Mouse (Mus musculus): ENCODE data around the gene Rabggta. TPM values are rescaled to one million over a fixed set of nuclear protein-coding genes. Genes with fewer than 3 reads are reported as not detected.

The Rabggta gene
- 10 to 100 TPM; 57.8 to 79.6 TPM for polyA plus RNA-seq (2017; shearing (Covaris generic))

DNA sequence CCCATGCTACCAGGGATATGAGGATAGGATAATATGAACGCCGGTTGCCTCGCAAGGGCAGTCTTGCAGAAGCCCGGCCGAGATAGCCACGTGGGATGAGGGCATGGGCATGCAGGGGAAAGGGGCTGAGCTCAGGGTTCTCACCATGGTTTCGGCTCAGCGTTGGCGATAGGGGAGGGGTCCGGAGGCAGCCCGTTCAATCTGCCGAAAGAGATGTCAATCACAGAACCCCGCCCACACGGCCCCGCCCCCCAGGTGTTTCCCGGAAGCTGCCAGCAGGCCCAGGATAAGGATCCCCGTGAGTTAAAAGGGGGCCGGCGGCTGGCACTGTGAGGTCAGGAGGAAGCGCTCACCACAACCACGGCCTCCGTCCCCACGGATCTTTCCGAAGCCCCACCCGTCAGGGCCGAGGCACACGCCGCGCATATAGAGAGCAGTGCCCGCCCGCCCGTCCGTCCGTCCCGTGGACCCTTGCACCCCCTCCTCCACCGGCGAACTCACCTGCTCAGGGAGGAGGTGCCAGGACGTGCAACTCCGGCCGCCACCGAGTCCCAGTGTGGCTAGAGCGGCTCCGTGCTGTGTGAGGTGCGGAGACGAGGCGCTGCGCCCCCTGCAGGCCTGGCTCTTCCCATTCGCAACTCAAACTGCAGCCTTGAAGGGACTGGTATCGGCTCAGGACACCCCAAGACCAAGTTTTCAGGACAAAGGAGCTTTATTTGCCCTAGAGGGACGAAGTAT lies at the start of gene Rabggta:
Rabggta (minus strand) TSS at position 564 of the 738 bp plus-strand sequence.

GRCm38 (mm10) chr14:55765696-55766095 lies 43.6 kb upstream of the Rabggta start, which contains the start of gene Ltb4r1:
Gene Ltb4r1, plus strand, starts transcription at chr14:55765962.

GRCm38 (mm10) chr14:55761163-55761562 lies 39.1 kb upstream of the Rabggta start, which contains the start of gene Ltb4r2:
Gene Ltb4r2, plus strand, starts transcription at chr14:55761428.

DNA sequence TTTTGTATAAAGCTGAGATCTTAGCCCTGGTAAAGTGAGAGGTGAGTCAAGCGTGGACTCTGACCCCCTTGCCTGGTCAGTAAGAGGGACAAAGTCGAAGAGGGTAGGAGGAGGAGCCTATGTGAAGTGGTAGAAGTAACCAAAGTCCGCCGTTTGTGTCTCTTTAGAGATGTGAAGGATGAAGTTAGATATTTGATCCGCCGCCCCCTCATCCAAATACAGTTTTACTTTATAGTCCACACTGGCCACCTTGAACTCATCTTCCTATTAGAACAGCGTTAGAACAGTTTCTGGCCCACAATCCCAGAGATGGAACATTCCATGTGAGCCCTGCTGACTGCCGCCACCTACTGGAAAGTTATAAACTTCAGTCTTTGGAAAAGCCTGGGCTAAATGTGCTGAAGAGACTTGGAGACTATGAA lies 36.3 kb upstream of the Rabggta start, which contains the start of gene Cideb:
Cideb (minus strand) TSS at position 96 of the 422 bp plus-strand sequence.

GRCm38 (mm10) chr14:55745180-55745860 lies 23.3 kb upstream of the Rabggta start, which contains the start of the genes Dhrs1 and Nop9:
Gene Dhrs1, minus strand, starts transcription at chr14:55745690.
Gene Nop9, plus strand, starts transcription at chr14:55745693.

DNA sequence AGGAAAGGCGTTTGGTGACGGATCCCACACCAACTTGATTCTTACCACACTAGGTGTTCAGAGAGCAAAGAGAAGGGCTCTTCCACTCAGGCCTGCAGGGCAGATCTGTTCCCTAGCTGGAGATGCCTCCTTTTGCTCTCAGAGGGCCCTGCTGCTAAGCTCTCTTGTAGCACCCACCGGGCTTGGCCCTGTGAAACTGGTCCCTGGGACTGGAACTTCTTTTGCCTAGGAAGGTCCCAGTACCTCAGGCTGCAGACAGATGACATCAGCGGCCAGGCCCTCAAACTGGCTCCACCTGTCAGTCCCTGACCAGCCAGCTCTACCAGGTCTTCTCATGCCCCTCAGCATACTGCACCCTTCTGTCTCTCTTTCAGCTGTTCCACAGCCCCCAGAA lies 8.3 kb downstream of the Rabggta start, which contains the start of gene Tgm1:
Tgm1 (minus strand) TSS at position 198 of the 394 bp plus-strand sequence.

GRCm38 (mm10) chr14:55681160-55682117 lies 40.6 kb downstream of the Rabggta start, which contains the start of gene Tinf2:
Gene Tinf2, minus strand, starts transcription at chr14:55681820.

GRCm38 (mm10) chr14:55671833-55672740 lies 50.0 kb downstream of the Rabggta start, which contains the start of the genes Gmpr2 and Nedd8:
Gene Gmpr2, plus strand, starts transcription at chr14:55671941.
Gene Nedd8, minus strand, starts transcription at chr14:55672124.

Other genes with a start within 250 kb of the Rabggta start
- 10 to 100 TPM; 46.9 to 50.3 TPM for gene Dhrs4, start 243.5 kb downstream of the Rabggta start, polyA plus RNA-seq (2017; shearing (Covaris generic))
- gene Carmil3, start 231.6 kb downstream of the Rabggta start, polyA plus RNA-seq (2017; shearing (Covaris generic)) = 1 to 10 TPM in 1 of 2 experiments, under 1 TPM in 1; 0.97 to 1.0 TPM
- gene Cpne6, start 211.8 kb downstream of the Rabggta start, polyA plus RNA-seq (2017; shearing (Covaris generic)) = under 1 TPM in 1 of 2 experiments, not detected in 1; 0.75 TPM
- under 1 TPM; 0.11 to 0.16 TPM for gene Nrl, start 197.3 kb downstream of the Rabggta start, polyA plus RNA-seq (2017; shearing (Covaris generic))
- gene Pck2, start 182.0 kb downstream of the Rabggta start, polyA plus RNA-seq (2017; shearing (Covaris generic)) = 10 to 100 TPM in 1 of 2 experiments, 1 to 10 TPM in 1; 9.6 to 27.7 TPM
- 100 to 1,000 TPM; 127 to 137 TPM for gene Dcaf11, start 162.3 kb downstream of the Rabggta start, polyA plus RNA-seq (2017; shearing (Covaris generic))
- 1 to 10 TPM; 2.3 to 5.0 TPM for gene A730061H03Rik, start 161.9 kb downstream of the Rabggta start, polyA plus RNA-seq (2017; shearing (Covaris generic))
- gene Fitm1, start 146.6 kb downstream of the Rabggta start, polyA plus RNA-seq (2017; shearing (Covaris generic)) = not detected
- gene Psme1, start 144.1 kb downstream of the Rabggta start, polyA plus RNA-seq (2017; shearing (Covaris generic)) = 1,000 to 10,000 TPM; 1,262 to 1,326 TPM
- gene Emc9, start 137.0 kb downstream of the Rabggta start, polyA plus RNA-seq (2017; shearing (Covaris generic)) = 10 to 100 TPM; 29.1 to 38.6 TPM
- 1,000 to 10,000 TPM; 1,039 to 1,128 TPM for gene Psme2, start 131.2 kb downstream of the Rabggta start, polyA plus RNA-seq (2017; shearing (Covaris generic))
- 10 to 100 TPM; 30.5 to 62.2 TPM for gene Rnf31, start 130.6 kb downstream of the Rabggta start, polyA plus RNA-seq (2017; shearing (Covaris generic))
- gene Irf9, start 118.7 kb downstream of the Rabggta start, polyA plus RNA-seq (2017; shearing (Covaris generic)) = 100 to 1,000 TPM; 169 to 197 TPM
- 1 to 10 TPM; 2.8 to 5.6 TPM for gene Rec8, start 104.2 kb downstream of the Rabggta start, polyA plus RNA-seq (2017; shearing (Covaris generic))
- 10 to 100 TPM; 31.1 to 45.2 TPM for gene Ipo4, start 86.3 kb downstream of the Rabggta start, polyA plus RNA-seq (2017; shearing (Covaris generic))
- 1 to 10 TPM; 1.6 to 2.2 TPM for gene Gm49378, start 84.4 kb downstream of the Rabggta start, polyA plus RNA-seq (2017; shearing (Covaris generic))
- gene Tm9sf1, start 78.5 kb downstream of the Rabggta start, polyA plus RNA-seq (2017; shearing (Covaris generic)) = 10 to 100 TPM; 64.4 to 75.6 TPM
- gene Tssk4, start 72.1 kb downstream of the Rabggta start, polyA plus RNA-seq (2017; shearing (Covaris generic)) = 1 to 10 TPM; 1.3 to 1.6 TPM
- 100 to 1,000 TPM; 101 to 105 TPM for gene Mdp1, start 61.8 kb downstream of the Rabggta start, polyA plus RNA-seq (2017; shearing (Covaris generic))
- gene Gmpr2, start 50.3 kb downstream of the Rabggta start, polyA plus RNA-seq (2017; shearing (Covaris generic)) = 10 to 100 TPM; 34.4 to 55.8 TPM
- gene Nedd8, start 50.1 kb downstream of the Rabggta start, polyA plus RNA-seq (2017; shearing (Covaris generic)) = 100 to 1,000 TPM; 479 to 482 TPM
- 10 to 100 TPM; 50.8 to 60.2 TPM for gene Tinf2, start 40.4 kb downstream of the Rabggta start, polyA plus RNA-seq (2017; shearing (Covaris generic))
- gene Tgm1, start 8.3 kb downstream of the Rabggta start, polyA plus RNA-seq (2017; shearing (Covaris generic)) = under 1 TPM; 0.32 to 0.81 TPM
- 10 to 100 TPM; 39.5 to 63.1 TPM for gene Dhrs1, start 23.4 kb upstream of the Rabggta start, polyA plus RNA-seq (2017; shearing (Covaris generic))
- 10 to 100 TPM; 38.9 to 45.7 TPM for gene Nop9, start 23.4 kb upstream of the Rabggta start, polyA plus RNA-seq (2017; shearing (Covaris generic))
- gene Cideb, start 36.2 kb upstream of the Rabggta start, polyA plus RNA-seq (2017; shearing (Covaris generic)) = not detected
- gene Ltb4r2, start 39.2 kb upstream of the Rabggta start, polyA plus RNA-seq (2017; shearing (Covaris generic)) = under 1 TPM; 0.17 to 0.21 TPM
- gene Ltb4r1, start 43.7 kb upstream of the Rabggta start, polyA plus RNA-seq (2017; shearing (Covaris generic)) = 10 to 100 TPM; 13.2 to 19.4 TPM
- gene Adcy4, start 61.8 kb upstream of the Rabggta start, polyA plus RNA-seq (2017; shearing (Covaris generic)) = under 1 TPM; 0.16 to 0.32 TPM
- 100 to 1,000 TPM in 1 of 2 experiments, 10 to 100 TPM in 1; 72.7 to 103 TPM for gene Ripk3, start 66.6 kb upstream of the Rabggta start, polyA plus RNA-seq (2017; shearing (Covaris generic))
- gene Nfatc4, start 100.9 kb upstream of the Rabggta start, polyA plus RNA-seq (2017; shearing (Covaris generic)) = not detected
- gene Nynrin, start 131.7 kb upstream of the Rabggta start, polyA plus RNA-seq (2017; shearing (Covaris generic)) = under 1 TPM; 0.15 to 0.99 TPM
- gene Cbln3, start 162.1 kb upstream of the Rabggta start, polyA plus RNA-seq (2017; shearing (Covaris generic)) = under 1 TPM; 0.22 to 0.31 TPM
- 10 to 100 TPM; 26.8 to 67.7 TPM for gene Khnyn, start 162.7 kb upstream of the Rabggta start, polyA plus RNA-seq (2017; shearing (Covaris generic))
- gene Sdr39u1, start 178.0 kb upstream of the Rabggta start, polyA plus RNA-seq (2017; shearing (Covaris generic)) = 10 to 100 TPM; 53.9 to 72.7 TPM
- gene Cma1, start 222.4 kb upstream of the Rabggta start, polyA plus RNA-seq (2017; shearing (Covaris generic)) = not detected
- not detected for gene Cma2, start 228.7 kb upstream of the Rabggta start, polyA plus RNA-seq (2017; shearing (Covaris generic))